Mouse (Mus musculus) gastrocnemius, postnatal 14 days (tissue): ENCODE measurements at regions not wholly inside any gene's neighbourhood (a gene's known extent, or its start where the extent isn't known, plus 50 kb on each side); places are given as distances from the start of the nearest gene placed in this dataset.

Source experiments
- DNase-seq: peaks from one replicate; pipeline ENCODE4 v3.0.0; 2021; ENCODE audit warnings: mixed read lengths
- intact Hi-C: fragments of 180-260 bp; cut with DNase I; formaldehyde crosslinking; loops from one replicate; pipeline ENCODE4 v1.15.1; 2025; ENCODE audit warnings: low total_unique reads

GRCm38 (mm10) chr15:62091746-62092659 lies 1169.2 kb upstream of the A1bg start:
- intact Hi-C loops: loop anchor here (10.0 kb wide), 1 partner anchor 97 kb away; no protein-coding TSS in a partner anchor
- DNase-seq: no peak

GRCm38 (mm10) chr15:62091144-62091543 lies 1168.3 kb upstream of the A1bg start:
- no peak for DNase-seq
- intact Hi-C loops: loop anchor here (10.0 kb wide), 1 partner anchor 96 kb away; no protein-coding TSS in a partner anchor

DNA sequence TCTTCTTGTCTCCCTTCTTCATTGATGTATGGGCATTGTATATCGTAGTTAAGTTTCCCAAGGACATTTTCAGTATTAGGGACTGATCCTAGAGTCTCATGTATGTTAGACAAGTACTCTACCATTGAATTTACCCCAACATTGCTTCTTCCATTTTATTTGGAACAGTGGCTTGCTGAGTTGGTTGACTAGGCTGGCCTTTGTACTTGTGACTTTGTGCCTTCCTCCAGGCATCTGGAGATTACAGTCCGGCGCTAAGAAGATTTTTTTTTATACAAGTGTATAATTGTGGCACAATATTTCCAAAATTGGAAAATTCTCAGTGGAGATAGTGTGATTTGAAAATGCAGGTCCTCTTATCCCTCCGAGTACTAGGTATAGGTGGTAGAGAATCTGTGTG lies 1165.5 kb upstream of the A1bg start:
- intact Hi-C loops: no loop called here
- DNase-seq: no peak

- intact Hi-C loops: no loop called here
- no peak for DNase-seq
These were observed 1164.9 kb upstream of the A1bg start for GRCm38 (mm10) chr15:62087755-62088154.

DNA sequence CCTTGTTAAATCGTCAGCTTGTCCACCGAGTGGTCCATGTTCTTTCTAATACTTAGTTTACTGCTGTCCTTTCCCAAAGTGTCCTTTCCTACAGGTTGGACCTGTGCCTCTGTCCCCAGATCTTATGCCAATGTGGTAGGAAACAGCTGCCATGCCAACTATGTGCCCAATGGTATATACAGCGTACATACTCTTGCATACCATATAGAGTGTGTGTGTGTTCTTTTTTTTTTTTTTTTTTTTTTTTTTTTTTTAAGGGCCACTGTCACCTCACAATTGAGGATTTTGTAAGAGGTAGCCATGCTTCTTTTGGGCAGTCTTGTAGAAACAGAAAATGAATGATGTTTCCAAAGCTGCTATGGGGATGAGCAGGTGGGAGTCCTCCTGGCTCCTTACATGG lies 1163.2 kb upstream of the A1bg start:
- no peak for DNase-seq
- intact Hi-C loops: no loop called here

DNA sequence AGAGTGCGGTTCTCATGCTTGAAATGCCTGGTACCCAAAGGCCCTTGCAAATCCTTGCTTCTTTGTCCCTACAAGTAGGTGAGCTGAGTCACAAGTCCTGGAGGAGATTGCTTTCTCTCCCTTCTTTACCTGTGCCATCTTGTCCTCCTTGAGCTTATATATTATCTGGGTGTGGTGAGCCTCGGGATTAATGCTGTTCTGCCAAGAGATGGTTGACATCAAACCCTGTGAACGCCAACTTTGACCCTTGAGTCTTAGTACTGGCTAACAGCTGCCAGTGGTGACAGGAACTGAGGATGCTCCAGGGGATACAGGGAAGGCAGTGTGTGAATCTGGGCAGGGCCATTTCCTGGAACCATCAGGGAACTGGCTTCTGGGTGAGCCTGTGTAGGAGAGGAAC lies 1160.5 kb upstream of the A1bg start:
- DNase-seq: no peak
- intact Hi-C loops: no loop called here

DNA sequence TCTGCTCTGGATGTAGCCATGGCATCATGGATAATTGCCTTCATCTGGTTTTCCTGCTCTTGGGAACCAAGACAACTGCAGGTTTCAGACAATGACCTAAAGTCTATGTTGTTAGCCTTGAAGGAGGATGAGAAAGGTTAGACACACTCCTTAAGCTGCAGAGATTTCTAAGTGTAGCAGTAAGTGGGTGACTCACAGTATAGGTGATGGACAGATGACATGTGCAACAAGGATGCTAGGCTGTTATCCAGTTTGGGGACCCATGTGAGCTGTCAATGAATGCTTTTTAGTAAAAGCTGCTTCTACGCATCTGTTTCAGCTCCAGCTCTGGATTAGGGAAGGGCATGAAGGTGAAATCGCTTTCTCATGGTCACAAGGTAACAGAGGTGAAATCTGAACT lies 1159.7 kb upstream of the A1bg start:
- intact Hi-C loops: no loop called here

DNA sequence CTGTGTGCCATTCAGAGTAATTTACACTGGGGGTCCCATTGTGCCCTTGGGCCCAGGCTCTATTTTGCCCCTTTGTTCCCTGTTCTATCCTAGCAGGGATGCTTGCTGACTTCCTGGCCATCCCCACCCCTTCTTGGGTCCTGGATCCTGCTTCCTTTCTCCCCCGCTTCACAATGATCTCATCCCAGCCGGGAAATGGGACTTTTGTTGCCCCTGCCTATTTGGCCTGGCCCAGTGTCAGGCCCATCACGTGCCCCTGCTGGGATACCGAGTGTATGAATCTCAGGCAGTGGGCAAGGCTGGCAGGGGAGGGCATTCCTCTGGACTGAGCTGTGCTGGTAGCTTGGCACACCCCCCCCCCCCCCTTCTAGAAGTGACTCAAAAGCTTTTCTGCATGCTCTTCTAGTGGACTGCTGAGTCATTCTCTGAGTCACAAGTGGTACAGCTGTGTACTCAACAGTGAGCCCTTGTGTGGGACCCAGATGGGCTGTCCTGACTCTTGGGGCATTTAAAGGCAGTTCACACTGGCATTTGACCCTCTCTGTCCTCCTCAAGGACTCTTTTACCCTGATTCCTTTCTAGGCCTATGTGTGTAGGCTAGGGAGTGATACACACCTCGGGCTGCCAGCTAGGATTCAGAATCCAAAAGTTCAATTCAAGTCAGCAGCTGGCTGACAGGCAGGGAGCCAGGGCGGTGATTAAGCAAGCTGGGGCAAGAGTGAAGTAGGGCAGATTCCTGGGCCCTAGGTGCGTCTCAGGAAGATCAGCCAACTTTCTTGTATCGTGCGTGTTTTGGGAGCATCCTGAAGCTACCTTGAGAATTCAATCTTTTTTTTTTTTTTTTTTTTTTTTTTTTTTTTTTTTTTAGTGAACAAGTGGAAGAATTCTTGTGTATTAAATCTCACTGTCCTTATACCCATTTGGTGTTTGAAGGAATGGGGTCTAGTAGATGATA lies 1156.6 kb upstream of the A1bg start:
- intact Hi-C loops: no loop called here
- DNase-seq: peak; percentile 77

More for the DNA sequence above, 1159.7 kb upstream of the A1bg start:
- DNase-seq: no peak

DNA sequence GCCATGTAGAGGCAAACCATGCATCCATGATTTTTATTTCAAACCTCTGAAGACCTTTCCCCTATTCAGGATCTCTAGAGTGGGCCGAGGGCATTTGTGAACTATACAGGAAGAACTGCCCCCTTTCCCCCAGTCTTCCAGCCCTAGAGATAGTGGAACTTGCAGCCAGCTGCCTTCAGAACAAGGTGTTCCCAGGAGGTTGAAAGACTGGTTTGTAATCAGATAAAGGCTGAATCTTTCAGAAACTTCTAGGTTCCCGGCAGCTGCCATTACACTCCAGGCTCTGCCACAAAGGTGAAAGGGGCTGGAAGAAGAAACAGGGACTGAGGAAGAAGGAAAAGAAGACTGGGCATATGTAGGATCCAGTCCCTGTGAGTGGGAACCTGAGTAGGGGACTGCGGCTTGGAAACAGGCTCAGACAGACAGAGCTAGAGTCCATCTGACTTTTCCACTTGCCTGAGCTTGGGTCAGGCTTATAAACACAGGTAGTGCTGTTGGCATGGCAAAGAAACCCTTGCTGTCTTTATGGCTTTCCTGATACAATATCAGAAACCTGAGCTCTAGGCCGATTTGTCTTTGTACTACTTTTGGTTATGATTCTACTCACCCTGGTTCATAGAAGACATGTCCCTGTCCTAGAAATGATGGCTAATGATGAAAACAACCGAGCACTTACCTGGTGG lies 1153.9 kb upstream of the A1bg start:
- no peak for DNase-seq
- intact Hi-C loops: no loop called here

DNA sequence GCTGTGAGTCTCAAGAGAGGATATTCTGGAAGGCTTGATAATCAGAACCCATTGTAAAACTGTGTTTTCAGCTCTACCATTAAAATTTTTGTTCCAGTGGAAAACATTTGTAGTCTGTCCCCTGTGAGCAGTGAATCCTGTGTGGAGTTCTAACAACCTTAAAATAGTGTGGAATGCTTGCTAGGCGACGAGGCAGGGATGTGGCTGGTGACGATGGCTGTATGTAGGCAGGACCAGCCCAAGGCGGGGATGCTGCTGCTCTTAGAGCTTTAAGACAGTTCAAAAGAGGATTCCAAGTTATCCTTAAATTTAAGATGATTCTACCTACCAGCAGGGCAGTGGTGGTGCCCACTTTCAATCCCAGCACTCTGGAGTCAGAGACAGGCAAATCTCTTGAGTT lies 1151.9 kb upstream of the A1bg start:
- intact Hi-C loops: no loop called here

DNA sequence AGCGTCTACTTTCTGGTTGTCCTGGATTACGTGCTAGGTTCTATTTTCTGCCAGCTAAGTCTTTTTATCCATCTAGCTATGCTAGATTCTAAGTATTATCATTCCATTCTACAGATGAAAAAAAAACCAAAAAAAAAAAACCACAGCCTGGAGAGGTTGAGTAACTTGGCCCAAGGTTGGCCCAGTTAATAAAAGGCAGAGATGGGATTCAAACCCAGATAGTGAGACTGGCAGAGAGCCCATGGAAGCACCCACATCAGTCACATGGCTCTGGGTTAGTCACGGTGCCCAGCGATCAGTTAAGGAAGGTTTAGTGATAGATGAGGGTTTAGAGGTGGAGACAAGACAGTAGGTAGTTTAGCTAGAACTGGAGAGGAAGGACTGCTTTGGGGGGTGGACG lies 1150.8 kb upstream of the A1bg start:
- intact Hi-C loops: no loop called here
- no peak for DNase-seq

More for the DNA sequence above, 1151.9 kb upstream of the A1bg start:
- no peak for DNase-seq

- no peak for DNase-seq
- intact Hi-C loops: no loop called here
These were observed 1148.5 kb upstream of the A1bg start for GRCm38 (mm10) chr15:62071311-62071710.

DNA sequence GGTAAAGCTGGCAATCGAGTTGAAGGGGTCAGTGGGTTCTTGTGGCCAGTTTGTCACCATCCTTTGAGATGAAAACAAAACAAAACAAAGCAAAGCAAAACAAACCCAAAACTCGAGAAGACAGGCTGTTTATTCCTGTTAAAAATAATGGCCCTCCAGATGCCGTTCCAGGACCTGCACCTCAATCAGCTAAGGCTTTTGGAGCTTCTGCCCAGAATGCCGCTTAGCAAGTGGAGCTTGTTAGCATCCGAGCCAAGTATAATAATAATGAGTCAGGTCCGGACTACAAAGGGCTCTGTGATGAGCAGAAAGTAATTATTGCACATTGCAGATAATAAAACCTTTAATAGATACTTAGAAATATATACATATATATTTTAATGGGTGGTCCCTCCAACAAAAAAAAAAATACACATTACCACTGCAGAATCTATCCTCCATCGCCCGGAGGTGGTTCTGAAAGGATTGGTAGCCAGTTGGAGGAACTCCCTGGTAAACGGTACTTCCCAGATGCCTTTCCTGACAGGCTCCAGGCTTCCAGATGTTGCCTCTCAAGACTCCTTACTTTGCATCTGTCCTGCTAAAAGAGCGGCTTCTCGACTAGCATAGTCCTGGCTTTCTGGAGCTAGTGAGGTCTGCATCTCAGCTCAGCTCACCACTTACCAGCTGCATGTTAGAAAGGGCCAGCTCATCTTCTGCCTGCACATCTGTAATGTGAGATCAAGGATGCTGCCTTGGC lies 1145.8 kb upstream of the A1bg start:
- intact Hi-C loops: no loop called here

GRCm38 (mm10) chr15:62064399-62064798 lies 1141.6 kb upstream of the A1bg start:
- no peak for DNase-seq
- intact Hi-C loops: no loop called here

More for the DNA sequence above, 1145.8 kb upstream of the A1bg start:
- DNase-seq: no peak

DNA sequence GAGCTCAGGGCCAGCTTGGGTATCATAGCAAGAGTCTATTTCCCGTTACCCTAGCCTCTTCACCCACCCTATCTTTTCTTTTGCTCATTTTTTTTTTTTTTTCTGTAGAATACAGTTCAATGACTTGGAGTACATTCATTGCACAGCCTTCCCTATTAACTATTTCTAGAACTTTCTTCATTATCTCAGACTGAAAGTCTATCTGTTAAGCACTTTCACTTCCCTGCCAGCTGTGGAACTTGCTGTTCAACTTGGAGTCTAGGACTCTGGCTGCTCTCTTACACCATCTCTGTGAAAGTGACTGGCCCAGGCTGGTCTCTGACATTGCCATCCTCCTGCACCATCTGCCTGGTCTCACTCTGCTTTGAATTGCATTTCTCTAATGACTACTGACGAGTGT lies 1134.6 kb upstream of the A1bg start:
- no peak for DNase-seq
- intact Hi-C loops: no loop called here

DNA sequence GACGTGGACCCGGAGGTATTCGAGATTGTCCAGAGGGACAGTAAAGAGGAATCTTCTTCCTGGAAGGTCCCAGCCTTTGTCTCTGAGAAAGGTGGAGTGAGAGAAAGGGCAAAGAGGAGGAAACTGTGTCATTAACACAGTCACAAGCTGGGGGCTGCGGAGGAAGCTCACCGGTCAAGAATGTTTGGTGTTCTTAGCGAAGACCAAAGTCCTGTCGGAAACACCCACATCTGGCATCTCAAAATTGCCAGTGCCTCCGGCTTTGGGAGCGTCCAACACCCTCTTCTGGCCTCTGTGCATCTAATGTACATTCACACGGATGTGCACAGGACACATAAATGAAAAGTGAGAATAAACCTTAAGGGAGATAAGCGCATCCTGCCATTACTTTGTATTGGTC lies 1134.1 kb upstream of the A1bg start:
- intact Hi-C loops: no loop called here

DNA sequence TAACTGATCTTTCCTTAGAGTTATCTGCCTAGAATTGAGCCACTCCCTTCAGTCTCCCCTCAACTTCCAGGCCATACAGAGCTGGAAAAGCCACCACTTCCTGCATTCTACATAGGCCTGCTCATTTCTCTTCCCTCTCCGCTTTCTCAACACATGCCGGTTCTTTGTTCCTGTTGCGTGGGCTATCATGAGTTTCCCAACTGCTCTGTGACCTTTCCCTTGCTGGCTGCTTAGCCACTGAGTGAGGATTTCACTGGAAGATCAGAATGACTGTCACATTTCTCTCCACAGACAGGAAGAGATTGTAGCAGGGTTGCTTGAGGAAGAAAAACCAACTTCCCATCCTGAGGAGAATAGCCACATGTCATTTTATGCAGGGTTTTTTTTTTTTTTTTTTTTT lies 1133.6 kb upstream of the A1bg start:
- no peak for DNase-seq

More for the DNA sequence above, 1134.1 kb upstream of the A1bg start:
- no peak for DNase-seq

DNA sequence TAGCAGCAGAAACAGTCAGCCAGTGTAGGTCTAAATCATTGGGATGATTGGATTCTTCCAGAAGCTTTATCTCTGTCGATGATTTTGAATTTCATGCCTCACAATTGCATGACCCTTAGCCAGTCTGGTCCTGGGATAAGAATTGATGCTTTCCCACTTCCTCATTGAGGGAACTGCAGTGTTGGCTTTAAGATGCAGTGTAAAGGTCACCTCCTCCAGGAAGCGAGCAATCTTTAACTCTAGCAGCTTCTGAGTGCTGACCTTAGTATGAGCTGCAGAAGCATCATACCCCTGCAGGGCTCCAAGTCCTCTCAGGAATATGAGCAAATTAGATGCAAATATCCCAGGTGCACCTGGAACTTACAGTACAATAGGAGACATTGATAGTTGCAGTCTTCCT lies 1132.2 kb upstream of the A1bg start:
- intact Hi-C loops: no loop called here
- no peak for DNase-seq

More for the DNA sequence above, 1133.6 kb upstream of the A1bg start:
- intact Hi-C loops: no loop called here
